Mouse (Mus musculus) embryonic facial prominence, embryonic 10.5 days (tissue): ENCODE data around the gene Manba. TPM values are rescaled to one million over a fixed set of nuclear protein-coding genes. Genes with fewer than 3 reads are reported as not detected.

Experiments
- DNase-seq: peaks from one replicate; pipeline ENCODE4 v3.0.0-alpha.2; 2017; ENCODE audit warnings: low spot score
- H3K27ac ChIP-seq: fragments of 300-500 bp; sonication (generic); replicated peaks from 2 replicates; pipeline ENCODE4 v1.5.1; 2016; ENCODE audit warnings: mild to moderate bottlenecking
- H3K27me3 ChIP-seq: fragments of 300-500 bp; sonication (generic); replicated peaks from 2 replicates; pipeline ENCODE4 v1.6.1; 2016; ENCODE audit warnings: low read depth, mild to moderate bottlenecking; ENCODE audit not compliant: poor library complexity, severe bottlenecking
- H3K36me3 ChIP-seq: fragments of 300-500 bp; sonication (generic); replicated peaks from 2 replicates; pipeline ENCODE4 v1.6.1; 2016; ENCODE audit warnings: mild to moderate bottlenecking, moderate library complexity
- H3K4me1 ChIP-seq: fragments of 300-500 bp; sonication (generic); 2 replicates; pipeline ENCODE4 v1.6.1; 2016
- H3K4me3 ChIP-seq: fragments of 300-500 bp; sonication (generic); 2 replicates; pipeline ENCODE4 v1.5.1; 2016; ENCODE audit warnings: mild to moderate bottlenecking, moderate library complexity
- H3K9me3 ChIP-seq: fragments of 300-500 bp; sonication (generic); 2 replicates; pipeline ENCODE4 v1.6.1; 2016; ENCODE audit warnings: mild to moderate bottlenecking
- WGBS: fragments of 180-500 bp; shearing (Covaris S2); methylation state at CpG from one replicate; pipeline ENCODE4 v1.1.7; 2016; 5-methylcytosine and 5-hydroxymethylcytosine counted together
- polyA plus RNA-seq: library from polyadenylated mRNA; unstranded; fragments of >200 nt; fragmentation: Nextera tagmentation; extraction: Ambion mirVana; gene quantifications from 2 replicates; pipeline ENCODE4 v1.2.1, GENCODE M21; 2016

The Manba gene
- polyA plus RNA-seq, 1 experiment from 2014 or later: 3.5 TPM

GRCm38 (mm10) chr3:135578588-135579140 lies 93.3 kb downstream of the Manba start:
- Histone ChIP-seq H3K36me3 (no peaks in the 10 kb centered on the region; the same call in 1 of the 2 replicates), H3K4me1 (peaks cover 40% of the 10 kb centered on the region), H3K4me3 (no peak overlapping the region), H3K27ac (peak overlapping the region; percentile 66), H3K27me3 (no peaks in the 10 kb centered on the region), H3K9me3 (no peaks in the 10 kb centered on the region)
- DNase-seq: no peak
- WGBS: 43% methylated on average over 5 of the region's 5 CpGs

DNA sequence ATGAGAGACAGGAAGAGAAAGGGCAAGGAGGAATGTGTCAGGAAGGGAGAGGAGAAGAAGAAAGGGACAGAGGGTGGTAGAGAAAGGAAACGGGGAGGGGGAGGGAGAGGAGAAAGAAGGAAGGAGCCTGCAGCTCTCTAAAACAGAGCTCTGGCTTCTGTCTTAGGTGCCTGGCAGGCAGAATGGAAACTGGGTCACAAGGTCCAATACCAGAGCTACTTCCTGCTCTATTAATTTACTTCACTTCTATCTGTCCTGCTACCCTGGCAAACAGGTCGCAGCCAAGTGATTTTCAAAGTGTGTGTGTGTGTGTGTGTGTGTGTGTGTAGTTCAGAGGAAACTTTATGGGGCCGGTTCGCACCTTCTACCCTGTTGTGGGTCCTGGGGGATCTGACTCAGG lies 93.8 kb downstream of the Manba start:
- 63% methylated on average over 4 of the region's 4 CpGs for WGBS
- Histone ChIP-seq H3K9me3 (no peaks in the 10 kb centered on the region), H3K4me1 (peaks cover 36% of the 10 kb centered on the region), H3K36me3 (peaks cover 3% of the 10 kb centered on the region), H3K27ac (peak overlapping the region; percentile 66), H3K4me3 (no peak overlapping the region), H3K27me3 (no peaks in the 10 kb centered on the region)
- DNase-seq: no peak

GRCm38 (mm10) chr3:135580439-135581275 lies 95.2 kb downstream of the Manba start:
- no peaks in the 10 kb centered on the region for H3K9me3 ChIP-seq
- peaks cover 16% of the 10 kb centered on the region for H3K36me3 ChIP-seq
- H3K27me3 ChIP-seq: no peaks in the 10 kb centered on the region
- H3K27ac ChIP-seq: peak overlapping the region; percentile 35; the same call in 1 of the 2 replicates
- H3K4me1 ChIP-seq: peaks cover 34% of the 10 kb centered on the region
- H3K4me3 ChIP-seq: no peak overlapping the region
- 81% methylated on average over 21 of the region's 21 CpGs for WGBS
- DNase-seq: no peak

DNA sequence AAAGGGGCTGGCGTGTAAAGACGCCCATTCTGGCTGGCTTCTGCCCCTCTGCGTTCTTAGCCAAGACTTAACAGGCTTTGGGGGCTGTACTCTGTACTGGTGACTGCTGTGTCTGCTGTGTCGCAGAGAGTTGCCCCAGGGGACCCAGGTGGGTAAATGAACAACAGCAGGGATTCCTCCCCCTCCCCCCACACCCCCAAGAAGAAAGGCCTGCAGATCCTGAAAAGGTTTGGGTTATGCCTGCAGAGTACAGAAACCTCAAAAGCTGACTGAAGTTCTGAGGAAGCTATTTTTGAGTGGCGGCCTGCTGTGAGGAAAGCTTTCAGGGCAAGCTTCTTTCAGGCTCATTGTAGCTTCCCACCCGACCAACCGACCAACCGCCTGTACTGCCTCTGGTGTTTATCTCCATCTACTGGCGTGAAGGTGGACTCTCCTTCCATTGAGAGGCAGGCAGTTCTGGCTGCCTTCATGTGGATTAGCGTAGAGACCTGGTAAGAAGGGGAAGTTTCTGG lies 96.3 kb downstream of the Manba start:
- Histone ChIP-seq H3K9me3 (no peaks in the 10 kb centered on the region), H3K27ac (peak overlapping the region; percentile 76), H3K4me3 (no peak overlapping the region), H3K36me3 (peaks cover 22% of the 10 kb centered on the region), H3K27me3 (no peaks in the 10 kb centered on the region), H3K4me1 (peaks cover 34% of the 10 kb centered on the region)
- peak; percentile 53 for DNase-seq
- 19% methylated on average over 10 of the region's 10 CpGs for WGBS

DNA sequence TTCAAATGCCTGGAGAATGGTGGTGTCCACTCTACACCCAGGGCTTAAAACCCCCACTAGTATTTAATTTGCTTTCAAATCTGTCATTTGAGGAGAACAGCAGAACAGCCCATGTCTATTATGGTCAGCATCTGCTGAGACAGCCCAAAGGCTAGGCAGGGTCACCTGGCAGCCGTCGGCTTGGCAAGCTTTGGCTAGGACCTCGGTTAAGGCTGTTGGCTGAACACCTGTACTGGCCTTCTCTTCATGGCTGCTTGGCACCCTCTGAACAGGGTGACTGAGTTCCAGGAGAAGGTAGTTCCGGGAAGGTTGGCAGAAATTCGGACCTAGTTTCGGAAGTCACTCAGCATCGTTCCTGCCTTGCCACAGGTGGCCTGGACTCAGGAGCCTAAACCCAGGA lies 96.8 kb downstream of the Manba start:
- 85% methylated on average over 7 of the region's 7 CpGs for WGBS
- Histone ChIP-seq H3K27ac (no peak overlapping the region), H3K9me3 (no peaks in the 10 kb centered on the region), H3K4me3 (no peak overlapping the region), H3K4me1 (peaks cover 34% of the 10 kb centered on the region), H3K27me3 (no peaks in the 10 kb centered on the region), H3K36me3 (peaks cover 27% of the 10 kb centered on the region)
- no peak for DNase-seq

DNA sequence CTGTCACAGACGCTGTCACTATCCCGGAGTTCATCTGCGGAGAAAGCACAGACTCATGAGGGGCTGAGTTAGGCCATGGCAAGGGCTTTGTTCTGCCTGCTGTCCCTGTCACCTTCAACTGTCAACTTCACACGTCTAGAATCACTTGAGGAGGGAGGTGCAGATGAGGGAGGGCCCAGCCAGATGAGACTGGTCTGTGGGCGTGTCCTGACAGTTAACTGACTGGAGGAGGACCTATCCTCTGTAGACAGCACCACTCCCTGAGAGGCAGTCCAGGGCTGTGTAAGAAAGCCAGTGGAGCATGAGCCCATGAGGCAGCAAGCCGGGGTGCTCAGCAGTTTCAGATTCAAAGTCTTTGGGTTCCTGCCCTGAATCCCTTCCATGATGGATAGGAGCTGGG lies 100.1 kb downstream of the Manba start:
- Histone ChIP-seq H3K4me3 (no peak overlapping the region), H3K9me3 (no peaks in the 10 kb centered on the region), H3K4me1 (peaks cover 16% of the 10 kb centered on the region), H3K36me3 (peaks cover 60% of the 10 kb centered on the region), H3K27me3 (no peaks in the 10 kb centered on the region), H3K27ac (no peak overlapping the region)
- 66% methylated on average over 6 of the region's 6 CpGs for WGBS
- no peak for DNase-seq

DNA sequence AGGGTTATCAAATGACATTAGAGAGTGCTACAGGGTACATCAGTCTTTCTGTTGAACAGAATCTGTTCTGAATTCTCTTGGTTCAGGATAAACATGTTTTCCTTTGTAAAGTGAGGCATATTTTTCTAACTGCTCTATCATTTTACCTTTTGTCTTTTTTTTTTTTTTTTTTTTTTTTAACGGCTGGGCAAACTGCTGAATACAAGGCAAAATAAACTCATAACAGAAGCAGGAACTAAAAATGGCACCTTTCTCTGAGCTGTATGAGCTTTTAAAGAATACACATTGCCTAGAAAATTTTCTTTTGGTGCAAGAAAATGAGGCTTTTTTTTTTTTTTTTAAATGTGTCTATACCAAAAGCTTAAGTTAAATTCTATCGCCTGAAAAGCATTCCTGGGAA lies 100.6 kb downstream of the Manba start:
- Histone ChIP-seq H3K4me3 (no peak overlapping the region), H3K4me1 (peaks cover 14% of the 10 kb centered on the region), H3K27ac (no peak overlapping the region), H3K27me3 (no peaks in the 10 kb centered on the region), H3K9me3 (no peaks in the 10 kb centered on the region), H3K36me3 (peaks cover 64% of the 10 kb centered on the region)
- WGBS: 91% methylated on average over 2 of the region's 2 CpGs
- DNase-seq: no peak

DNA sequence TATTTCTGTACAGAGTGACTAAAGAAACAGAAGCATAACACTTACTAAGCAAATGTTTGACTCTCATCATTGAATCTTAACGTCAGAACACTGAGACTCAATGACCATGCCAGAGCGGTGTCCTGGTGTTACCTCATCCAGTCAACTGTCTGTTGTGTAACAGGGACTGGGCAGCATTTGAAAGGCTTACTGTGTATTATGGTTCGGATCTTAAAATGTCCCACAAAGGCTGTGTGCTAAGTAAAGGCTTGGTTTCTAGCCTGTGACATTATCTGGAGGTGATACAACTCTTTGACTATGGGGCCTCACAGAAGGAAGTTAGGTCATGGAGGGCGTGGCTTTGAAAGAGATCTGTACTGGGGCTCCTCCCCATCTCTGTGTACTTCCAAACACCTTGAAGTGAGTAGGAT lies 101.1 kb downstream of the Manba start:
- H3K27ac ChIP-seq: no peak overlapping the region
- no peak overlapping the region for H3K4me3 ChIP-seq
- peaks cover 10% of the 10 kb centered on the region for H3K4me1 ChIP-seq
- DNase-seq: no peak
- no peaks in the 10 kb centered on the region for H3K9me3 ChIP-seq
- H3K27me3 ChIP-seq: no peaks in the 10 kb centered on the region
- 89% methylated on average over 4 of the region's 4 CpGs for WGBS
- H3K36me3 ChIP-seq: peaks cover 68% of the 10 kb centered on the region

DNA sequence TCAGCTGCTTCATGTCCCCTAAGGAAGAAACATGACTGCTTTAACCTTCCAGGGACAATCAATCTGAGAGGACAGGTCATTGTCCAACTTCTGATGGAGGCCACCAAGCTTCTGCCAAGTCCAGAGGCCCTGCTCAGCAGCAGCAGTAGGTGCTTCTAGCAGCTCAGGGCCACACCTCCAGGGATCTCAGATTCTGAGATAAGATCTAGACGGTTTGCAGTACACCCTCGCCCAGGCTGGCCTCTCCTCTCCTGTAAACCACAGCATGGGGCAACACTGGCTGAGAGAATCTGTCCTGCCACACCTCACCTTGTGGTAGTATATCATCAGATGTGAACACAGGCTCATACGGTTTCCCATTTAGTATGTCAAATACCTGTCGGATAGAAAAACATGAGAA lies 105.1 kb downstream of the Manba start:
- Histone ChIP-seq H3K27me3 (no peaks in the 10 kb centered on the region), H3K36me3 (peaks cover 89% of the 10 kb centered on the region), H3K27ac (no peak overlapping the region), H3K9me3 (no peaks in the 10 kb centered on the region), H3K4me3 (no peak overlapping the region), H3K4me1 (no peaks in the 10 kb centered on the region)
- 79% methylated on average over 4 of the region's 4 CpGs for WGBS
- no peak for DNase-seq

- DNase-seq: no peak
- H3K36me3 ChIP-seq: peaks cover 89% of the 10 kb centered on the region
- H3K4me3 ChIP-seq: no peak overlapping the region
- WGBS: 79% methylated on average over 5 of the region's 5 CpGs
- H3K27me3 ChIP-seq: no peaks in the 10 kb centered on the region
- no peaks in the 10 kb centered on the region for H3K4me1 ChIP-seq
- no peaks in the 10 kb centered on the region for H3K9me3 ChIP-seq
- H3K27ac ChIP-seq: no peak overlapping the region
Measured at GRCm38 (mm10) chr3:135591376-135591775, 106.0 kb downstream of the Manba start.

DNA sequence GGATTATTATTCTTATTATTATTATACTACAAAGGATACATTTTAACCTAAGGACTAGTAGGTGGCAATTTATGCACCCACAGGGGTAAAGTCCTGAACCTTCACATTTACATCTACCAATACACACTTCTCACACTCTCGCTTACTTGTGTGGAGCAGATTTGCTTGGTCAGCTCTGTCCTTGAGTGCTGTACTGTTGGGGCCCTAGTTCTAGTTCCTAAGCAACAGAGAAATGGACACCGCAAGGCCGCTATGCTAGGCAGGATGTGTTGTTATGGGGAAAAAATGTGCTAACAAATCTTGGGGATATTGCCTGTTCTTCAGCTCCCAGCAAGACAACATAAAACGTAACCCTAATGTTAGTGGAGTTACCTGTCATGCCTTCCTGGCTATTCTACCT lies 106.6 kb downstream of the Manba start:
- DNase-seq: no peak
- 91% methylated on average over 4 of the region's 4 CpGs for WGBS
- H3K4me1 ChIP-seq: 0 out of 2 replicates have a peak, but pooled peaks cover 3% of the 10 kb centered on the region
- no peaks in the 10 kb centered on the region for H3K9me3 ChIP-seq
- no peak overlapping the region for H3K4me3 ChIP-seq
- no peaks in the 10 kb centered on the region for H3K27me3 ChIP-seq
- H3K27ac ChIP-seq: no peak overlapping the region
- H3K36me3 ChIP-seq: peaks cover 87% of the 10 kb centered on the region

- Histone ChIP-seq H3K9me3 (no peaks in the 10 kb centered on the region), H3K27ac (no peak overlapping the region), H3K4me1 (0 out of 2 replicates have a peak, but pooled peaks cover 3% of the 10 kb centered on the region), H3K4me3 (no peak overlapping the region), H3K27me3 (no peaks in the 10 kb centered on the region), H3K36me3 (peaks cover 67% of the 10 kb centered on the region)
- DNase-seq: no peak
- WGBS: 81% methylated on average over 21 of the region's 21 CpGs
Measured at GRCm38 (mm10) chr3:135594238-135594917, 109.0 kb downstream of the Manba start.
